Mouse (Mus musculus): Measurements from ENCODE around the gene Gatad2a.
"Not testable (repeated sequence)": the region's sequence is repeated elsewhere in the genome, so short reads cannot be mapped to it uniquely, and the experiment has no call there.

Gene Gatad2a

DNA sequence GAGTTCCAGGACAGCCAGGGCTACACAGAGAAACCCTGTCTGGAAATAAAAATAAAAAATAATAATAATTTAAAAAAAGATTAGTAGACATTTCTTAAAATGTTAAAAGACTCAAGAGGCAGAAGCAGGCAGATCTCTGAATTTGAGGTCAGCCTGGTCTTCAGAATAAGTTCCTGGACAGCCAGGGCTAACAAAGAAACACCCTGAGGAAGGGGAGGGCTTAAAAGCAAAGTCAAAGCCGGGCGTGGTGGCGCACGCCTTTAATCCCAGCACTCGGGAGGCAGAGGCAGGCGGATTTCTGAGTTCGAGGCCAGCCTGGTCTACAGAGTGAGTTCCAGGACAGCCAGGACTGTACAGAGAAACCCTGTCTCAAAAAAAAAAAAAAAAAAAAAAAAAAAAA is 7.2 kb downstream of the Gatad2a start:
- DNase-seq: not testable (repeated sequence)

DNA sequence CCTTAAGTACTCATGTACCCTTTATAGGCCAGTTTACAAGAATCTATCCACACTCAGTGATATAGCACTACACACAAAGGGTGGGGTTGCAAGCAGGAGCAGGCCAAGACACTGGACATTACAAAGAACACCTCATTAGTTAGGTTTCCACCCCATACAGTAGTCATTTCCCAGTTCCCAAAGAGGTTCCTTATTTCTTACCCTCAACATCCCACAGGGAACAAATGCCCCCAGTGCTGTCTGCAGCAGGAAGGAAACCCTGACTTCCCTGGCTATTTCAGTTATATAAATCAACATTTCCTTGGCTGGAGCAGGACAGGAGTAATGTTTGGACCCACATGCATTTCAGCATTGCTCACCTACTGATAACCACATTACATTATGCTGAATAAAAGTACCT is 8.4 kb downstream of the Gatad2a start:
- DNase-seq: no peak

DNA sequence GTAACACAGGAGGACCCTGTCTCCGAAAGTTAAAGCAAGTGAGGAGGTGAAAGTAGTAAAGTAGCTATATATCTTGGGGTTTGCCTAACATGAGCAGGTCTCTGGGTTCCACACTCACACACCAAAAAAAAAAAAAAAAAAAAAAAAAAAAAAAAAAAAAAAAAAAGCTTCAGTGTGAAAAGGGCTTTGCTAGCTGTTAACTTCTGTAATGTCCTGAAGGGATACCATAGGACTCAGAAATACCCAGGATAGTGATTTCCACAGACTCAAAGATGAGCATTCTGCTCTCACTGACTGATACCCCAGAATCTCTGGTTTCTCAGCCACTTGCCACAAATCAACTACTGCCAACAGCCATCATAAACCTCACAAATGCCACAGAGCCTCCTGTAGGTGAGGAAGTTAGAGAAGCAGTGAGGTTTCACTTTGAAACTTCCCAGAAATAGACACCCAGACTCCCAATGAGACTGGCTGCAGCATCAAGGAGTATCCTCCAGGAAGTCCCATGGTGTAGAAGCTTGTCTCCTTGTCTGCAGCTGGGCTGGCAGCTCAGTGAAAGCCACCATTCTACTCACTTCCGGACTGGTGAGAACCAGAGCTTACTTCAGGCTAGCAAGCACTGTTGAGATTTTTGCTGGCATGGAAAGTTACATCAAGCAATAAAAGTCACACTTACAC is 11.2 kb downstream of the Gatad2a start:
- DNase-seq: no peak

DNA sequence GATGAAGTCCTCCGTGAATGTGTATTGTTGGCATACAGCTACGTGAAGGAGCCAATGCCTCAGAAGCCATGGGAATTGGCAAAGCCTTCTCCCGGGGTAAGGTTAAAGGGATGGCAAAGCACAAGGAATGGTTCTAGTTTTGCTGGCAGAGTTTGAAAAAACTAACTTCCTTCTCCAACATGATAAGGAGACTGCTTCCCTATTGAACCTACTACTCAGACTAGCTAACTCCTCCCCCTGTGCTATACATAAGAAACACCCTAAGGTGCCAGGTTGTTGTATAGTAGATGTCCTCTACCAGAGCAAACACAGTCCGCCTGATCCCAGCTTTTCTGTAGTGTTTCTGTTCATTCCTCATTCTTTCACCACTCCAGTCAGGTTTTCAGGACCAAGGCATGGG is 17.7 kb downstream of the Gatad2a start:
- no peak for DNase-seq

DNA sequence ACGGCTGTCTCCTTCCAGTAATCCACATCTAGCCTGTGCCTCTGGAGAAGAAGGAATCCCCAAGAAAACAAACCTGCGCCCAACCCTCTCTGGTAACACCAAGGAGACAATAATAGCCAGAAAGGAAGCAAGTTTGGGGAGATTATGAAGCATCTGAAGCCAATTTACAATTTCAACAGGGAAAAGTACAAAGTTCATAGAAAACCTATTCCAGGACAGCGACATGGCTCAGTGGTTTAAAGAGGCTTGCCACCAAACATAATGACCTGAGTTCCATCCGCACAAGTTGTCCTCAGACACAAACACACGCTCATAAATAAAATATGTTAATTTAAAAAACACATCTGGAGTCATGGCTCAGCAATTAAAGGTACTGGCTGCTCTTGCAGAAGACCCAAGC is 21.4 kb downstream of the Gatad2a start:
- peak; percentile 63 for DNase-seq

DNA sequence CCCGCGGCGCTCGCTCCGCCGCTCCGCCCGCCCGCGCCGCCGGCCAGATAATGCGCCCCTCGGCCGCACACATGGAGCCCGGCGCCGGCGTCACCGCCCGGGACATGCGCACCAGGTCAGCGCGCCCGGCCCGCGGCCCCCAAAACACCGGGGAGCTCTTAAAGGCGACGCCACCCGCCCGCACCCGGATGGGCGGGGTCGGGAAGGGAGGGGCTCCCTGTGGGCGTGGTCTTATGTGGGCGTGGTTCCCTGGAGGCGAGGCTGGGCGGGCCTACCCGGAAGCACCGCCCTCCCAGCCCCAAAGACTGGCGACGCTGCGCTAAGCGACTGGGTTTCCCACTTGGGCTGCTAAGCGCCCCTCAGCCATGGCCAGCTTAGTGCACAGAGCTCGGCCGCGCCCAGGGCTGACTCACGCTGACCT is 22.0 kb downstream of the Gatad2a start:
- peak; percentile 97 for DNase-seq

DNA sequence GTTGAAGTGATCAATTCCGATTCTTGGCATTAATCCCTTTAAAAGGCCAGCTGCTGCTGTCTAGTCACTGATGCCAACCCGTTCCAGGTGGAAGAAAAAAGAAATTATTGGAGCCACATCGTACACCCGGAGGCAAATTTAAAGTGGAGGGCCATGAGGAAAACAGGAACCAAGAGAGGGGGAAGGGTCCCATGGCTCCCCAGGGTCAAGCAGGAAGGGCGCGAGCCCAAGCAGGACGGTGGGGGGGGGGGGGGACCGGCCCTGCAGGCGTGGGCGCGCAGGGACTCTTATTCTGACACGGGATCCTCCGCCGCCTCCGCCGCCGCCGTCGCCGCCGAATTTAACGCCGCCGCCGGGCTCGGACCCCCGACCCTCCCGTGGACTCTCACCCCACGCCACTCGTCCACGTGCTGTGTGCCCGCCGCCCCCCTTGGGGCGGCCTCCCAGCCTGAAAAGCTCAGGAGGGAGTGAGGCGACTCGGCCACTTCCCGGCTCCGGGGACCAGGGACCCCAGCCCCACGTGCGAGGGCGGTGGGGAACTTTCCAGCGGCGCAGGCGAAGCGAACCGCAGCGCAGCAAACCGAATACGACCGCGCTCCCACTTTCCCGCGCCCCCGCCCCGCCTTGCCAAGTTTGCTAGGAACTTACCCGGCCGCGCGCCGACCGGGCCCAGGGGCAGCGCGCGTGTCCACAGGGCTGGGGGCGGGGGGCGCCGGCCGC is 22.6 kb downstream of the Gatad2a start:
- peak; percentile 51 for DNase-seq

DNA sequence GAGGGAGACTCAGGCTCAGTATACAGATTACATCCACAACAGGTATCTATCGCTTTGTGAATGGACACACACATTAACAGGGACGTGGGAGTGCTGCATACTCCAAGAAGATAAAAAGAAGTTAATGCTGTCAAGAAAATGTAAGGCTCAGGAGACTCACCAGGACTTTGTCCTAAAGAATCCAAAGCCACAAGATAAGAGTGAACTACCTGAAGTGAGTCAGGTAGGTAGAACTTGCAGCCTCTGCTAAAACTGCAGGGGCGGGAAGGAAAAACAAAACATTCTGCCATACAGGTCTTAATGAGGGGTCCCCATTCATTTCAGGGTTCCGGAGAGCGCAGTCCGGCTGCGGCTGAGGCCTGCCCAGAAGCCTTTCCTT is 23.1 kb downstream of the Gatad2a start:
- DNase-seq: no peak

DNA sequence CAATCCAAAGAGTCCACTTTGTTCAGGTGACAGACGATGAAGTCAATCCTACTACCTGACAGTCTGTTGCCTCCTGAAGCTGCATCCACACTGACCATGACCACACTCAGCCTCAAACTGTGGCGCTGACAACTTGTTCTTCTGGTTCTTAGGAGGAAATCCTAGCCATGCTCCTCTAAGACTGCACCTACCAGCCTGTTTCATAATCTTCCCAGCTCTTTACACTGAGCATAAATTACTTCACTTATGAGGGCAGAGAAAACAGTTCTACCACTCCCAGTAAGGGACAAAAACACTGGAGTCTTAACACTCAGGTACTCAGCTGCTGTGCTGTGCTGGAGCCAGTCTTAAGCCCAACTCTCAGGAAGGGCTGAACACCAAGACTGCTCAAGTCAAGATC is 25.3 kb downstream of the Gatad2a start:
- no peak for DNase-seq

DNA sequence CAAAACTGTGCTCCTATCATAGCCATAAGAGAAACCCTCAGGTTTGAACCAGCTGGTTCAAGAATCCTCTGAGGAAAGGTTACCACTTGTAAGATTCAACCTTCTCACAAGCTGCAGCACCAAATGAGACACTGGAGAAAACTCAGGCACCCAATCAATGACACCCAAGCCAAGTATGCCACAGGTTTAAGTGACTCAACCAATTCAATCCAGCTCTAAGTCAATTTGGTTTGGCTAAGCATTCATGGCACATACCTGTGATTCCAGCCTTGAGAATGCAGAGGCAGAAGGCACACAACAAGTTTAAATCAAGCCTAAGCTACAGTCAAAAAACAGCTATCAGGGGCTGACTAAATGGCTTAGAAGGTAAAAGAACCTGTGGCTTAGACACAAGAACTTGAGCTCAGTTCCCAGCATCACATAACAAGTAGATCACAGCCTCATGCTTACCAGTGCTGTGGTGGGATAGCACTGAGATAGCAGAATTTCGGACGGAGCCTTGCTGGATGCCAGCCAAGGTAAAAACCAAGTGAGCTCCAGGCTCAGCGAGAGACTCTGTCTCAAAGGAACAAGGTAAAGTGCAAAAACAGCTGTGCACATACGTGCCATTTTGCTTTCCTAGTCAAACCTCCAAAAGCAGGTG is 28.8 kb downstream of the Gatad2a start:
- DNase-seq: no peak

DNA sequence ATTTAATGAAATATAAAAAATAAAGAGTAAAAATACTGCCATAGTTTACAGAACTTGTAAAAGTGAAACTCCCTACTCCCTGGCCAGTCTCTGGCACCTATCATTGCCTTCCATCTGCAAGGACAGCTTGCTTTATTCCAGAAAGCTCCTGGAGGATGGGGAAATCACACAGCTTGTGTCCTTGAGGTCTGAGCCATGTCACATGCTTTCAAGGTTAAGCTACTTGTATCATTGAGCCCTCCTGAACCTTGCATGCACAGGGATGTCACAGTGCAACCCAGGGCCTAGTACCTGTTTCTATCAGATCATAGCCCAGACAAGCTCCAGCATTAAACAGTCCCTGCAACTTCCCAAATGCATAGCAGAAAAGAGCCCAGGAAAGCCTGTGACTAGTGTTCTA is 36.9 kb downstream of the Gatad2a start:
- no peak for DNase-seq

DNA sequence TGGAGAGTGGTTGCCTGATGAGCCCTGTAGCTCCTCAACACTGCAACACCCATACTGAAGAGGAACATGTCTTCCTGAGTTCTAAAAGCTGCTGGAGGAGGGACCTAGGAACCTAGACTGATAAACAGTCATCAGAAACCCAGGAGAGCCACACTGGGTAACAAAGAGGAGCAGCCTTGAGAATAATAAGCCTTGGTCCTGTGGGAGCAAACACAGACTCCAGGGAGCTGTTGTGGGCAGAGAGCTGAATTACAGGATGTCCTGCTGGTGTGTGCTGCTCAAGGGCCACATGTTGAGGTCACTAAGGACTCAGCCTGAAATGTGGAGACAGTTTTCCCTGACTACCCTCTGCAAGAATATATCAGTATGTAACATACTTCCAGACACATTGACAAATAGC is 38.3 kb downstream of the Gatad2a start:
- no peak for DNase-seq

DNA sequence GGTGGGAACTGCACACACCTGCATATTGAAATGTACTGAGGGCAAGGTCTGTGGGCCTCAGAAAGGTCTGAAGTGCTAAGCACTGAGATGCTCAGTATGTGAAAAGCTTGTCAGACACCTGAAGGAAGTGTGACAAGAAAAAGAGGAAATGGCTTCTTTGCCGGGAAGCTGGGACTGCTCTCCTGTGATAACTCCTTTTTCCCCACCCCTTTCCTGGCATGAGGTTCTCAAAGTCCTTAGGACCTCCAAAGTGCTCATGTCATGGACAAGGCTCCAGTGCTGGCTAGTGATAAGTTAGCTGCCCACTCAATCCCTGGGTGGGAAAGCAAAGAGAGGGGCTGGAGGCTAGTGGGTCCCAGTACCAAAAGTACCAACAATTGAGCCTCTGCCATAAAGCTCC is 38.8 kb downstream of the Gatad2a start:
- DNase-seq: no peak

DNA sequence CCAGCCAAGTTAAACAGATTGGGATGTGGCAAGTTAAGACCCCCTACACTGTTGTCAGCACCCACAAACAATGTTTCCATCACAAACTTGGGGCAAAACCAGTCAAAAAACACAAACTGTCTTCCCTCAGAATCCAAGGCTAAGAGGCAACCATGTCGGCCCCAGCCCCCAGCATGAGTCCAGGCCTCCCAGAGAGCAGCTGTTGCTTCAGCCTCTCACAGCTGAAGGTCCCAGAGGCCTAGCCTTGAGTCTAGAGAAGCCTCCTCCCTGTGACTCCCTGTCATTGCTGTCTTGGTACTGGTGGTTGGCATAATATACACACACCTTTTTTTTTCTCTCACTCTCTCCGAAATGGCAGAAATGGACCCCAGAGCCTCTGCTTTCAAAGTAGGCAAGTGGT is 39.5 kb downstream of the Gatad2a start:
- no peak for DNase-seq

DNA sequence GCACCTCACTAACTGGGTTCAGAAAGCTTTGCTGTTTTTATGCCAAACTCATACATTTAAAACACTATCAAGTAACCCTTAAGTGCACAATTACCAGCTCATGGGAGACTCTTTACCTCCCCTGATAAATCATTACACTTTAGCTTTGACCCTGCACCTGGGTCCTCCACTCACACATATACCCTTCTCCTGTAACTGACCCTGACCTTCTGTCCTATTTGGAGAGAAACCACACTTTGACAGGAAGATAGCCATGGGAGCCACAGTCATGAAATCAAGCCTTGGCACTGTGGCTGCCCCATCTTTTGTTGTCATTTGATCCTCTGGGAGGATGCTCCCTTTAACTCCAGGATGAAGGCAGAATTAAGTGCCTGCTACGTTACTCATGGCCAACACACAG is 41.5 kb downstream of the Gatad2a start:
- no peak for DNase-seq

DNA sequence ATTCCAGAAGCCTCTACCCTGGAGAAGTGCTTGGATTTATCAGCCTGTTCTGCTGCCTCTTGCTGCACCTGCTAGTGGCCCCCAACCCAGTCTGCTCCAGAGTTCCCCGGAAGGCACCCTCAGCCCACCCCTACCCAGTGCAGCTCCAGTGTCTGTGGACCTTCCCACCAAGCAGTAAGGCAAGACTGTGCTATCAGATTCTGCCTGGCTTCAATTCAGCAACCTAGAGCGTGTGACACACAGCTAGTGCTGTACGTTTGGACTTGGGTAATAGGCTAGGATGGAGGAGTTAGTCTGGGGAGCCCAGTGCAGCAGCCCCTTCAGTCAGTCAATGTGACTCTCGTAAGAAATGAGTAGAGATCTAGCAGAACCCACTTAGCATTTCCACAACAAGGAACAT is 42.0 kb downstream of the Gatad2a start:
- DNase-seq: no peak

DNA sequence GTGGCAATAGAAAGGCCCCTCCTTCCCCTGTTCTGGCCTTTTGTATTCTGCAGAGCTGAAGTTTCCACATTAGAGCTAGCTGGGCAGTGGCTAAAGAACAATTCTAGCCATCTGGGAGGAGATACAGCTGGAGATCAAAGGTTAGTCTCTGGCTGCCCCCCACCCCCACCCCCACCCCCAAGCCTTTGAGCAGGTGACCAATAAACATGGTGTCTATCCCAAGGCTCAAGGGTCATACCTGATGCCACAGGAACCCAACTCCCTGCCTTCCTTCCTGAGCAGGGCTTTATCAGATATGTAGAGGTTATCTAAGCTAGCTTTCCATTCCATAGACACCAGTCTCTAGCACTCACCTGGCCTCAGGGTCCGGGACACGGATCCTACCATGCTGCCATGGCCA is 45.9 kb downstream of the Gatad2a start:
- DNase-seq: peak; percentile 56

DNA sequence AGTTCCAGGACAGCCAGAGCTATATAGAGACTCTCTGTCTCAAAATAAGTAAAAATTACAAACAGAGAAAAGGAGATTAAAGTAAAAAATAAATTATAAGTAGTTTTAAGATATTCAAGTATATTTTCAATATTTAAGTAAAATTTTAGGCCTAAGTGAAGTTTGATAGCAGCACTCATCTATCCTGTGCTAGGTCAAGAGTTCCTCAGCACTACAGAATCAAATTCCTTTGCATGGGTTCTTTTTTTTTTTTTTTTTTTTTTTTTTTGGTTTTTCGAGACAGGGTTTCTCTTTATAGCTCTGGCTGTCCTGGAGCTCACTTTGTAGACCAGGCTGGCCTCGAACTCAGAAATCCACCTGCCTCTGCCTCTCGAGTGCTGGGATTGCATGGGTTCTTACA is 53.7 kb downstream of the Gatad2a start:
- DNase-seq: not testable (repeated sequence)

DNA sequence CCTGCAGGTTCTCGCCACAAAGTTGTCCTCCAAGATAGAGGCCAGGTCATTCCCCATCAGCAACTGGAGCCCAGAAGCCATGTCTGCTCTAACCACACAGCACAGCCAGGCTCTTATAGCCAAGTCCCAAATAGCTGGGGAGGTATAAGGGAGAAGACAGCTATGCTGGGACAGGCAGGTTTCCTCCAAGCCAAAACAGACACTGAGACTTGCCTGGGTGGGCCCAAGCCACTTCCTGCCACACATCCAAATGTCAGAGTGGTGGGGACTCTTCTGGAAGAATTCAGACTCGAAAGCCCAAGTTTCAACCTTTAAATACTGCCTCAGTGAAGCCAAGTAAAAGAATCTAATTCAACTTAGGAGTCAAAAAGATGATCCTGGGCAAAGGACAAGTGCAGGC is 55.8 kb downstream of the Gatad2a start:
- DNase-seq: no peak

DNA sequence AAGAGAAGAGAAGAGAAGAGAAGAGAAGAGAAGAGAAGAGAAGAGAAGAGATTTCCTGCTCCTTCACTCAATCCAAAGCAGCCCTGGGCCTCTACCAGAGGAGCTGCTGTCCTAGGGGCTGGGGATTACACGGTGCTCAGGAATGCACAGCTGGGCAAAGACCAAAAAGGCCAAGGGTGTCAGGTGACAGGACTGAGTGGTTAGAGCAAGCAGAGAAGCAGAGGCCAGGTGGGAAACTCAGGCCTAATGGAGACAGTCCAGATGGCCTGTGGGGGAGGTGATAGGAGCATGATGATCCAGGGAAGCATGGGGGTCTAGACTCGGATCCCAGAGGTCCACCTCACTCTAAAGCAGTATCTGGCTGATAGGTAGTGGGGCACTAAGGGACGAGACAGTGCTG is 56.6 kb downstream of the Gatad2a start:
- peak; percentile 80 for DNase-seq

DNA sequence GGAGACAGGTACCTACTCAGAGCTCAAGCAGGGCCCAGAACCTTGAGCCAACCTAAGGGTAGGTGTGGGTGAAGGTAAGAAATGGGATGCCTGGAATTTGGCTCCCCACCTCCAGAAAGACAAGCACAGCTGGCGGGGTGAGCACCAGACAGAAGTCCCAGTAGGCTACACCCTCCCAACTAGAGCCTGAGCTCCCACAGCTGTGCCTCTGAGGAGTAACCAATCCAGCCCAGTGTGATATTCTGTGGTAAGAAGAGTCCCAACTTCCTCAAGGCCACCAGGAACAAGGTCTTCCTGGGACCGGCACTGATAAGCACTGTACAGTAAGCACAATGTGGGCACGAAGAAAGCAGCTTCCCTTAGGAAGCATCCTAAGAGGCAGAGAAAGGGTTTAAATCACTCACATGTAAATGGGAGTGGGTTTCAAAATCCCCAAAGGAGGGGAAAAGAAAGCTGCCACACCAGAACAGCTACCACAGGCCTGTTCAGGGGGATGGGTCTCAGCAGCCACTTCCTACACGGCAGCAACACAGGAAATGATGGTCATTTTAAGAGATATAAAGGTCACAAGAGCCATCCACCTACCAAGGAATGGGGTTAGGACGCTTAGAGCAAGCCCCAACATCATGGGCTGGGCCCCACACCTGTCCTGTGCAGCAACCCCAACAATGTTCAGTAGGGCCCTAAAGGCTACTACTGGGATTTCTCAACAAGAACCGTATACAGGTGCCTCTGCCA is 57.8 kb downstream of the Gatad2a start:
- DNase-seq: no peak

DNA sequence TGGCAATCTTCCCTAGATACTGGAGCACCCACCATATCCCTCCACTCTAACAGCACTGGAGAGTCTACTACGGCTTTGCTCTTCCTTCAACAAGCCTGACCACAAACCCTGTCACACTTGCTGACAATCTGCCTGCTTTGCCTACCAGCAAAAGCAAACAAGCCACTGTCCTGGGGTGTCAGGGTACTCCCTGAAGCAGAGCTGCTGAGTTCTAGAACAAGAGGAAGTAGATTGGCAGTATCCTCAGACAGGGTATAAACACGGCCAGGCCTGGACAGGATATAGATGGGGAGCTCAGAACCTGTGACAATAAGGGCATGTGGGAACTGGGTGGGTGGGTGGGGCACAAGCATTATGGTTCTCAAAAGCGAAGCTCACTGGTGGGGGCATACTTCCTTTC is 58.7 kb downstream of the Gatad2a start:
- no peak for DNase-seq

DNA sequence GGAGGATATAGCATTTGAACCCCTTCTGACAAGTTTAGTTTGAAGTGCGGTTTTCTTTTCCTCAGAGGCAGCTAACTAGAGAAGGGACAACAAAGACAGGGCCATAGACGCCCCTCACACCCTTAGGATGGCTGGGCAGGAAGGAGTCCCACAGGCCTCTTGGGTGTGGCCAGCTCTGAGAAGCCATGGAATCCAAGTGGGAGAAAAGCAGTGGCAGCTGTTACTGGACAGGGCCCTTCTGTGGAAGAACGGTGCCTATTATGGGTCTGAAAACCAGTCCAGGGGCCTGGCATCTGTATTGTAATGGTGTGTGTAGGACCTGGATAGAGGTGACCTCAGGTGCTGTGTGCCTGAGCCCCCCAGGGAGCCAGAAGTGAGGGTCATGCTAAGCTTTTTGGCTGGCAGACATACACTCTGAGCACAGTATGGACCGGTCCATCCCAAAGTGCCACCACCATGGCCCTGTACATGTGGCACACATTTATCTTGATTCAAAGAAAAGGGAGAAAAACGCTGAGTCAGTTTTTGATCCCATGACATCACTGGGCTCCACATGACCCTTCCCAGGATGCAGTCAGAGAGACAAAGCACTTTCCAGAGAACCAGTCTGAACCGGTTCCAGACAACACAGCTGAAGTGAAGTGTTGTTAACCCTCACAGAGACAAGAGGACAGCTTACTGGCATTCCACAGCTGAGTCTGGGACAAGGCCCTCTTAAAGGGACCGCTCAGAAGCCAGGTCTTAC is 60.0 kb downstream of the Gatad2a start:
- DNase-seq: peak; percentile 79
